Mouse (Mus musculus) limb, embryonic 14.5 days (tissue): ENCODE measurements around the gene Lalba. TPM values are rescaled to one million over a fixed set of nuclear protein-coding genes. Genes with fewer than 3 reads are reported as not detected.

Experiments used
- ATAC-seq: fragments of 200-750 bp; cut with Nextera tagmentation; 2 replicates; pipeline ENCODE4 v1.8.0; 2017; ENCODE audit warnings: low read depth, moderate number of reproducible peaks, moderate TSS enrichment; ENCODE audit not compliant: low FRiP score
- DNase-seq: peaks from one replicate; pipeline ENCODE4 v3.0.0-alpha.2; 2015; ENCODE audit warnings: low spot score
- H3K27ac ChIP-seq: fragments of 300-500 bp; sonication (generic); replicated peaks from 2 replicates; pipeline ENCODE4 v1.5.1; 2014; ENCODE audit warnings: low read depth, mild to moderate bottlenecking, low read length, moderate library complexity, mixed read lengths
- H3K27me3 ChIP-seq: fragments of 300-500 bp; sonication (generic); 2 replicates; pipeline ENCODE4 v1.6.1; 2014; ENCODE audit warnings: low read length, mixed read lengths; ENCODE audit not compliant: control insufficient read depth, insufficient read depth
- H3K36me3 ChIP-seq: fragments of 300-500 bp; sonication (generic); 2 replicates; pipeline ENCODE4 v1.6.1; 2014; ENCODE audit warnings: mild to moderate bottlenecking, low read length, moderate library complexity, mixed read lengths; ENCODE audit not compliant: control insufficient read depth, insufficient read depth
- H3K4me1 ChIP-seq: fragments of 300-500 bp; sonication (generic); 2 replicates; pipeline ENCODE4 v1.6.1; 2014; ENCODE audit warnings: antibody characterized with exemption, low read length, mixed read lengths; ENCODE audit not compliant: control insufficient read depth, insufficient read depth
- H3K4me2 ChIP-seq: fragments of 300-500 bp; sonication (generic); replicated peaks from 2 replicates; pipeline ENCODE4 v1.6.1; 2014; ENCODE audit warnings: low read depth, mild to moderate bottlenecking, low read length, moderate library complexity; ENCODE audit not compliant: severe bottlenecking
- H3K4me3 ChIP-seq: fragments of 300-500 bp; sonication (generic); replicated peaks from 2 replicates; pipeline ENCODE4 v1.5.1; 2014; ENCODE audit warnings: low read length
- H3K9ac ChIP-seq: fragments of 300-500 bp; sonication (generic); 2 replicates; pipeline ENCODE4 v1.6.1; 2014; ENCODE audit warnings: mild to moderate bottlenecking, low read depth, low read length, moderate library complexity; ENCODE audit not compliant: severe bottlenecking
- H3K9me3 ChIP-seq: fragments of 300-500 bp; sonication (generic); 2 replicates; pipeline ENCODE4 v1.6.1; 2016; ENCODE audit warnings: low read length; ENCODE audit not compliant: control insufficient read depth
- POLR2A ChIP-seq: fragments of 200-500 bp; IDR thresholded peaks from 2 replicates; pipeline ENCODE4 v1.8.0; 2012; ENCODE audit warnings: inconsistent platforms, mild to moderate bottlenecking, moderate library complexity, borderline replicate concordance; ENCODE audit not compliant: insufficient read depth, insufficient read length; ENCODE audit errors: extremely low read depth
- WGBS: fragments of 180-500 bp; shearing (Covaris S2); extraction: QIAGEN DNeasy Blood & Tissue Kit; methylation state at CpG from one replicate; pipeline ENCODE4 v1.1.7; 2014; 5-methylcytosine and 5-hydroxymethylcytosine counted together
- polyA plus RNA-seq, 2 experiments: library from polyadenylated mRNA; depleted of rRNA in 1 of 2; stranded (reverse) in 1 of 2; unstranded in 1 of 2; fragments of >200 nt; fragmentation: Nextera tagmentation in 1 of 2; extraction: Ambion mirVana in 1 of 2; gene quantifications; 2 replicates each; pipeline versions ENCODE4 v1.2.1 to v1.2.3; 2012 to 2014

The Lalba gene
- polyA plus RNA-seq, 2 experiments, result 0.14 TPM; not detected in 1

DNA sequence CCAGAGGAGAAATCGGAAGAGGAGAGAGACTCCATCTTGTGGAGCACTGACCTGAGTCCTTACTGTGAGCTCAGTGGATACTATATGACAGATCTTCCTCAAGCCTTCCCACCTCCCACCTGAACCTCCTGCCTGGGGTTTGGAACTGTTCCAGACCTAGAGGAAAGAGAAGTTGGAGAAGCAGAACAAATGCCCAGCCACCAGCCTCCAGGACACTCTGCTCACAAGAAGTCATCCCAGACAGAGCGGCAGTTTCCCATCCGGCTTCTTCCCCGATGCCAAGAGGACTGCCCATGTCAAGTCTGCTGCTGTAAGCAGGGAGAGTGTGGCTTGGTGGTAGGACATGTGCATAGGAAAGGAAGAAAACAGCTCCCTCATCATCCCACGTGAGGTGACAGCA, 6.2 kb downstream of the Lalba start:
- no peak for DNase-seq
- no peak overlapping the region for H3K9ac ChIP-seq
- TF ChIP-seq POLR2A, result no peak
- H3K4me1 ChIP-seq, result no peaks in the 10 kb centered on the region
- H3K4me2 ChIP-seq, result no peak overlapping the region
- H3K27ac ChIP-seq, result no peak overlapping the region
- H3K36me3 ChIP-seq, result no peaks in the 10 kb centered on the region
- no peaks in the 10 kb centered on the region for H3K9me3 ChIP-seq
- 81% methylated on average over 5 of the region's 5 CpGs for WGBS
- no peak overlapping the region for H3K4me3 ChIP-seq
- no peak for ATAC-seq
- H3K27me3 ChIP-seq, result no peaks in the 10 kb centered on the region

DNA sequence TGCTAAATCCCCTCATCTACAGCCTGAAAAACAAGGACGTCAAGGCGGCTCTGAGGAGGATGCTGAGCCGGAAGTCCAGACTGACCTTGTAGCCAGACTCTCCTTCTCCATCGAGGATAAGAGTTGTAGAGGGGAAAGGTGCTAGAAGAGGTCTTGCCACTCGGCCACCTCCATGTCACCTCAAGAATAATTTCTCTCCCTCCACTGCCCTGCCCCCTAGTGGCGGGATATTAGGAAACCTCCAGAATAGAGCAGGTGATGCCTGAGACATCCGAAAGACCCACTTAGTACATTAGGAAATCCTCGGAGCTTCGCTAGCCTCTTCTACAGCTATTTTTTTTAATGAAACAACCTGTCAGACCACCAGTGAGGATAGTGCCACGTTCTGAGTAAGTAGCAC, 7.1 kb downstream of the Lalba start:
- TF ChIP-seq POLR2A, result no peak
- Histone ChIP-seq H3K27ac (no peak overlapping the region), H3K4me3 (no peak overlapping the region), H3K9ac (no peak overlapping the region), H3K9me3 (no peaks in the 10 kb centered on the region), H3K4me2 (no peak overlapping the region), H3K27me3 (no peaks in the 10 kb centered on the region), H3K36me3 (no peaks in the 10 kb centered on the region), H3K4me1 (no peaks in the 10 kb centered on the region)
- ATAC-seq (no peak), DNase-seq (no peak)
- 50% methylated on average over 10 of the region's 10 CpGs for WGBS

DNA sequence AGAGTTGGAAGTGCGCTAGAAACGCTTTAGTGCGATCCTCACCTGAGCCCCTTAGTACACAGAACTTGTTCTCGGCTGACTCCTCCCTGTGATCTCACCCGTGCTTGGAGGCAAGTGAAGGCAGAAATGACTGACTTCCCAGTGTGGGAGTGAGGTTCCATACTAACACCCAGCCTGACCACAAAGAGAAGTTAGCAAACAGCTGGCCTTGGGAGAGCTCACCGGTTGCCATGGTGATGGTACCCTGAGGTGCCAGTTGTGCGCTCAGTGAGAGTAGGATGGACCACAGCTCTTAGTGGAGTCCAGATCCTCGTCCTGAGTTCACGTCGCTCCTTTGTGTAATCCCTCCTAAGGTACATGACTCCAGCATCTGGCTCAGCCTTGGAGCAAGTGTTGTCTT, 7.6 kb downstream of the Lalba start:
- Histone ChIP-seq H3K27ac (no peak overlapping the region), H3K4me3 (no peak overlapping the region), H3K9ac (no peak overlapping the region), H3K36me3 (no peaks in the 10 kb centered on the region), H3K4me1 (no peaks in the 10 kb centered on the region), H3K27me3 (no peaks in the 10 kb centered on the region), H3K4me2 (no peak overlapping the region), H3K9me3 (no peaks in the 10 kb centered on the region)
- WGBS, result 75% methylated on average over 10 of the region's 10 CpGs
- ATAC-seq (no peak), DNase-seq (no peak)
- TF ChIP-seq POLR2A, result no peak

DNA sequence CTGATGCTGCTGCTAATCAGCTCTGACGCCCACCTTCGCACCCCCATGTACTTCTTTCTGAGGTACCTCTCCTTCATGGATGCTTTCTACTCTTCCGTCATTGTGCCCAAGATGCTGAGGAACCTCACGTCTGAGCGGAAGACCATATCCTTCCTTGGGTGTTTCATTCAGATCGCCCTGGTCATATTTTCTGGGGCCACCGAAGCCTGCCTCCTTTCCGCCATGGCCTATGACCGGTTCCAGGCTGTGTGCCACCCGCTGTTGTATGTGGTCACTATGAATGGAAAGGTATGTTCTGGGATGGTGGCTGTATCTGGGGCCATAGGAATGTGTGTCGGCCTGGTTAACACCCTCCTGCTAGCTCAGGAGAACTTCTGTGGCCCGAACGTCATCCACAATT, 11.0 kb downstream of the Lalba start:
- WGBS, result 88% methylated on average over 13 of the region's 13 CpGs
- no peaks in the 10 kb centered on the region for H3K36me3 ChIP-seq
- no peaks in the 10 kb centered on the region for H3K9me3 ChIP-seq
- TF ChIP-seq POLR2A, result no peak
- H3K27me3 ChIP-seq, result no peaks in the 10 kb centered on the region
- no peak overlapping the region for H3K4me2 ChIP-seq
- no peaks in the 10 kb centered on the region for H3K4me1 ChIP-seq
- H3K27ac ChIP-seq, result no peak overlapping the region
- ATAC-seq (no peak), DNase-seq (no peak)
- H3K4me3 ChIP-seq, result no peak overlapping the region
- no peak overlapping the region for H3K9ac ChIP-seq

DNA sequence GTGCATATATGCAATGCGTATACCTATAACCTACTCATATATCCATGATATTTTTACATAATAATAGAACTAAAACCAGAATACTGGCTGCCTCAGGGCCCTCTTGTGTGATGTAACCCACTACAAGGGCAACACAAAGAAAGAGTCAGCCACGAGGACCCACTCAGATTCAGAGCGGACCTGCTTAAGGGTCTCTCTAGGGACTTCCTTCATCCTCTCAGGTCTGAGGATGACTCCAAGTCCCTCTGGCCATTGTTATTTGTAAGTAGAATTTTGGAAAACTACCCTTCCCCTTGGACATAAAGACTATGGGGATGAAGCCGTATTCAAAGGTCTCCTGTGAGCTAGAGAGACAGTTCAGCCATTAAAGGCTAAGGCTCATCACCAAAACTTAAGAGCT, 12.9 kb downstream of the Lalba start, which contains the start of gene OR5BS1P:
OR5BS1P (plus strand) TSS at position 301 of the 400 bp plus-strand sequence.
- no peaks in the 10 kb centered on the region for H3K36me3 ChIP-seq
- no peak for TF ChIP-seq POLR2A
- DNase-seq, result no peak
- H3K9ac ChIP-seq, result no peak within 1 kb of the TSS
- 93% methylated on average over 4 of the region's 4 CpGs for WGBS
- H3K27ac ChIP-seq, result no peak within 1 kb of the TSS
- no peak within 1 kb of the TSS for H3K4me2 ChIP-seq
- ATAC-seq, result no peak
- H3K4me3 ChIP-seq, result no peak within 1 kb of the TSS
- no peaks in the 10 kb centered on the region for H3K4me1 ChIP-seq
- H3K27me3 ChIP-seq, result no peaks in the 10 kb centered on the region
- no peaks in the 10 kb centered on the region for H3K9me3 ChIP-seq

DNA sequence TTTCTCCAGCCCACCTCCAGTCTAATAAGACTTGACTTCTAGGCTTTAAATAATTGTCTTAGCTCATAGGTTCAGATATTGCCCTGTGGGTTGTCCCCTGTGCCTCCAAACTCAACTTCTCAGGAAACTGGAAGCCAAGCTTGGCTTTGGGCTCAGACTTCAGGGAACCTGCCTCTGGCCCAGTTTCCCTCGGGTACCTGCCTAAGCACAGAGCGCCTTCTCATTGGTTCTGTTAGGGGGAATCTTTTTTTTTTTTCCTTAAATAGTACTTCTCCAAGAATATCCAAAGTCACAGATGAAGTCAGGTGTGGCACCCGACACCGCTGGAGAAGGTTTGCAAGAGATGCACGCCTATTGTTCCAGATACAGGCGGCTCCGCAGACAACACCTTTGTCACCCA, 30.2 kb downstream of the Lalba start, which contains the start of gene Olfr281:
Olfr281 (plus strand) TSS at position 301 of the 400 bp plus-strand sequence.
- Histone ChIP-seq H3K9me3 (no peaks in the 10 kb centered on the region), H3K4me3 (no peak within 1 kb of the TSS), H3K4me1 (no peaks in the 10 kb centered on the region), H3K9ac (no peak within 1 kb of the TSS), H3K27me3 (no peaks in the 10 kb centered on the region), H3K36me3 (no peaks in the 10 kb centered on the region), H3K4me2 (no peak within 1 kb of the TSS), H3K27ac (no peak within 1 kb of the TSS)
- DNase-seq (no peak), ATAC-seq (no peak)
- TF ChIP-seq POLR2A, result no peak
- WGBS, result 93% methylated on average over 7 of the region's 7 CpGs
